Mouse (Mus musculus): ENCODE data around the gene Naa50.

DNA sequence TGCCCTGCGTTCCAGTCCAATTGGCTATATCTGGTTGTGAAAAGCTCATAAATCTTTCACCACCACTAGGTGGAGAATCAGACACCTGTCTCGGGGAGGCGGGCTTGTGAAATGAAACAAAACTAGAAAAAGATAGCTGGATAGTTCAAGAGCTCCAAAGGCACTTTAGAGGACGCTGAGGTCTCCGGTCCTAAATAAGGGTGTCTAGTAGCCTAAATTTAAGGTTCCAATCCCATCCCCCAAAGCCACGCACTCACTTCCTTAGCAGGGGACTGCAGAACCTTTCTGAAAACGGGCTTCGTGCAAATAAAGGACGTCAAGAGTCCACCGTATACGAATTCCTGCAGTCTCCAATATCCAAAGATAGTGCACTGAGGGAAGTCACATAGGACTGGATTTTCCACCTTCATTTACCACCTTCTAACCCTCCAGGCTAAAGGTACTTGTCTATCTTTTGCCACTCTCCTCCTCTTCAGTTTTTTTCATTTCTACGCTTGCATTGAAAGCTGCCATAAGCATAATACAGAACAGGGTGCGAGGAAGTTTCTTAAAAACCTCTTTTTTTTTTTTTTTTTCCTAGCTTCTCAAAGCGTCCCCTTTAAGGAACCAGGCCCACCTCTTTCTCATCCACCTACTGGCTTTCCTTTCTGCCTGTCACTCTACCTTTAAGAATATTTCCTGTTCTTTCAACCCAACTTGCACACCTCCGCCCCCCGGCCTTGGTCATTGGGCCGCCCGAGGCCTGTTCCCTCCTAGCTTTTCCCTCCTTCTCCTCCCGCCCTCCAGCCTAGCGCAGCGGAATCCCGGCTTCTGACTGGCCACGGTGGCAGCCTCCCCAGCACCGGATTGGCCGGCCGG is 32.9 kb downstream of the Naa50 start:
- TF ChIP-seq MAFK (IDR thresholded peaks at IDR 0.05; ENCODE audit: insufficient read depth, low read depth, low read length) (no peak), ZNF384 (IDR thresholded peaks at IDR 0.05; ENCODE audit: low read depth, low read length) (peak; percentile 97), ZC3H11A (IDR thresholded peaks at IDR 0.05; ENCODE audit: borderline replicate concordance, low read depth, low read length) (no peak), CHD2 (IDR thresholded peaks at IDR 0.05; ENCODE audit: low read depth, low read length) (peak; percentile 62)

Measured in ES-E14 (cell line).